Comparison of ENCODE assay signal across 8 mouse cellular contexts in genomic region chr10:81326858-81327257, GRCm38 (mm10). TPM values are rescaled to one million over a fixed set of nuclear protein-coding genes. Genes with fewer than 3 reads are reported as not detected.
DNase-seq lines count a peak whose midpoint lies in the region; ATAC-seq lines count a peak whose summit lies in the region.

No protein-coding gene starts in this region.

- H3K36me3 ChIP-seq in hindbrain, embryonic 10.5 days: peaks cover 68% of the 10 kb centered on the region
- peaks cover 60% of the 10 kb centered on the region for H3K36me3 ChIP-seq in hindbrain, embryonic 12.5 days
- peaks cover 55% of the 10 kb centered on the region for H3K36me3 ChIP-seq in heart, embryonic 10.5 days
- H3K36me3 ChIP-seq in kidney, embryonic 14.5 days (ENCODE audit: control insufficient read depth, insufficient read depth, low read length): peaks cover 51% of the 10 kb centered on the region

- DNase-seq in hindbrain, embryonic 10.5 days (ENCODE audit: low spot score): no peak
- no peak for DNase-seq in heart, embryonic 10.5 days (ENCODE audit: low spot score)
- peak; percentile 53 for DNase-seq in lung, postnatal 25 days (ENCODE audit: low spot score)
- DNase-seq in spleen, postnatal 36 days (ENCODE audit: low spot score in 2 of 2): no peak
- DNase-seq in left cerebral cortex, adult 9 months (ENCODE audit: low spot score in 2 of 2): no peak

- H3K27me3 ChIP-seq in hindbrain, embryonic 10.5 days (ENCODE audit: insufficient read depth, poor library complexity, severe bottlenecking): peaks cover 12% of the 10 kb centered on the region
- H3K27me3 ChIP-seq in hindbrain, embryonic 12.5 days: peaks cover 6% of the 10 kb centered on the region
- peaks cover 5% of the 10 kb centered on the region; the same call in 1 of the 2 replicates for H3K27me3 ChIP-seq in heart, embryonic 10.5 days (ENCODE audit: insufficient read depth, poor library complexity, severe bottlenecking)
- H3K27me3 ChIP-seq in kidney, embryonic 14.5 days (ENCODE audit: control insufficient read depth, insufficient read depth, low read length): no peaks in the 10 kb centered on the region

- no peaks in the 10 kb centered on the region for H3K9me3 ChIP-seq in hindbrain, embryonic 10.5 days
- H3K9me3 ChIP-seq in hindbrain, embryonic 12.5 days (replicated peaks): no peaks in the 10 kb centered on the region
- H3K9me3 ChIP-seq in heart, embryonic 10.5 days: no peaks in the 10 kb centered on the region
- no peaks in the 10 kb centered on the region for H3K9me3 ChIP-seq in kidney, embryonic 14.5 days (ENCODE audit: control insufficient read depth, low read length)

- 79% methylated on average over 6 of the region's 6 CpGs for WGBS in hindbrain, embryonic 10.5 days
- 83% methylated on average over 6 of the region's 6 CpGs for WGBS in hindbrain, embryonic 12.5 days
- WGBS in heart, embryonic 10.5 days: 72% methylated on average over 6 of the region's 6 CpGs
- 80% methylated on average over 6 of the region's 6 CpGs for WGBS in kidney, embryonic 14.5 days

- peaks cover 58% of the 10 kb centered on the region for H3K4me1 ChIP-seq in hindbrain, embryonic 10.5 days (replicated peaks)
- H3K4me1 ChIP-seq in hindbrain, embryonic 12.5 days: peaks cover 13% of the 10 kb centered on the region
- peaks cover 76% of the 10 kb centered on the region for H3K4me1 ChIP-seq in heart, embryonic 10.5 days
- peaks cover 16% of the 10 kb centered on the region; the same call in 1 of the 2 replicates for H3K4me1 ChIP-seq in kidney, embryonic 14.5 days (ENCODE audit: control insufficient read depth, insufficient read depth, low read length)

- peak overlapping the region; percentile 50; the same call in 1 of the 2 replicates for H3K27ac ChIP-seq in hindbrain, embryonic 10.5 days
- no peak overlapping the region for H3K27ac ChIP-seq in hindbrain, embryonic 12.5 days
- H3K27ac ChIP-seq in heart, embryonic 10.5 days: peak overlapping the region; percentile 36; the same call in 1 of the 2 replicates
- peak overlapping the region; percentile 42 for H3K27ac ChIP-seq in kidney, embryonic 14.5 days (ENCODE audit: low read depth, low read length)

- no peak overlapping the region for H3K4me2 ChIP-seq in hindbrain, embryonic 12.5 days (replicated peaks)
- no peak overlapping the region for H3K4me2 ChIP-seq in kidney, embryonic 14.5 days (replicated peaks; ENCODE audit: low read depth, low read length)

- no peak overlapping the region for H3K9ac ChIP-seq in hindbrain, embryonic 12.5 days
- no peak overlapping the region; the same call in 1 of the 2 replicates for H3K9ac ChIP-seq in kidney, embryonic 14.5 days (ENCODE audit: low read depth, low read length)

- no peak overlapping the region for H3K4me3 ChIP-seq in hindbrain, embryonic 10.5 days
- no peak overlapping the region for H3K4me3 ChIP-seq in hindbrain, embryonic 12.5 days
- no peak overlapping the region for H3K4me3 ChIP-seq in heart, embryonic 10.5 days
- H3K4me3 ChIP-seq in kidney, embryonic 14.5 days (ENCODE audit: low read length): no peak overlapping the region

- no peak for ATAC-seq in hindbrain, embryonic 12.5 days (ENCODE audit: low FRiP score)
- no peak for ATAC-seq in kidney, embryonic 14.5 days (ENCODE audit: low FRiP score, low TSS enrichment)
- ATAC-seq in megakaryocyte-erythroid progenitor cell, adult 5-6 weeks (replicated peaks; ENCODE audit: low FRiP score, low TSS enrichment, poor library complexity, severe bottlenecking): no peak

RNA-seq across cellular contexts. Expression of gene Tbxa2r, which starts 1.7 kb away (rescaled TPM):
- polyA plus RNA-seq in hindbrain, embryonic 10.5 days (2016; fragmentation: Nextera tagmentation; extraction: Ambion mirVana): 3.3 and 3.6 TPM in 2 replicates
- 2.7 and 3.1 TPM in 2 replicates for polyA plus RNA-seq in hindbrain, embryonic 12.5 days (2016; fragmentation: Nextera tagmentation; extraction: Ambion mirVana)
- 10.8 and 15.6 TPM in 2 replicates for polyA plus RNA-seq in heart, embryonic 10.5 days (2016; fragmentation: Nextera tagmentation; extraction: Ambion mirVana)
- polyA plus RNA-seq in kidney, embryonic 14.5 days (2014; fragmentation: Nextera tagmentation; extraction: Ambion mirVana): 8.7 and 10.1 TPM in 2 replicates
- 0.66 and 2.3 TPM in 2 replicates for total RNA-seq in megakaryocyte-erythroid progenitor cell, adult 5-6 weeks (2014; fragmentation: Nextera tagmentation)
- total RNA-seq in megakaryocyte-erythroid progenitor cell, adult 5-6 weeks (2017): 0.52 TPM in 1 of 2 replicates, not detected in the other

RNA-seq across cellular contexts. Expression of gene Cactin, which starts 6.0 kb away (rescaled TPM):
- polyA plus RNA-seq in hindbrain, embryonic 10.5 days (2016; fragmentation: Nextera tagmentation; extraction: Ambion mirVana): 53.2 and 58.8 TPM in 2 replicates
- 53.3 and 54.5 TPM in 2 replicates for polyA plus RNA-seq in hindbrain, embryonic 12.5 days (2016; fragmentation: Nextera tagmentation; extraction: Ambion mirVana)
- polyA plus RNA-seq in heart, embryonic 10.5 days (2016; fragmentation: Nextera tagmentation; extraction: Ambion mirVana): 37.2 and 51.6 TPM in 2 replicates
- 21.4 and 29.6 TPM in 2 replicates for polyA plus RNA-seq in kidney, embryonic 14.5 days (2014; fragmentation: Nextera tagmentation; extraction: Ambion mirVana)
- 26.4 and 46.2 TPM in 2 replicates for total RNA-seq in megakaryocyte-erythroid progenitor cell, adult 5-6 weeks (2014; fragmentation: Nextera tagmentation)
- total RNA-seq in megakaryocyte-erythroid progenitor cell, adult 5-6 weeks (2017): 30.4 and 33.4 TPM in 2 replicates

RNA-seq across cellular contexts. Expression of gene Gipc3, which starts 16.2 kb away (rescaled TPM):
- not detected in 2 replicates for polyA plus RNA-seq in hindbrain, embryonic 10.5 days (2016; fragmentation: Nextera tagmentation; extraction: Ambion mirVana)
- polyA plus RNA-seq in hindbrain, embryonic 12.5 days (2016; fragmentation: Nextera tagmentation; extraction: Ambion mirVana): not detected in 2 replicates
- not detected in 2 replicates for polyA plus RNA-seq in heart, embryonic 10.5 days (2016; fragmentation: Nextera tagmentation; extraction: Ambion mirVana)
- 0.05 and 0.07 TPM in 2 replicates for polyA plus RNA-seq in kidney, embryonic 14.5 days (2014; fragmentation: Nextera tagmentation; extraction: Ambion mirVana)
- not detected in 2 replicates for total RNA-seq in megakaryocyte-erythroid progenitor cell, adult 5-6 weeks (2014; fragmentation: Nextera tagmentation)
- not detected in 2 replicates for total RNA-seq in megakaryocyte-erythroid progenitor cell, adult 5-6 weeks (2017)

RNA-seq across cellular contexts. Expression of gene Hmg20b, which starts 23.4 kb away (rescaled TPM):
- polyA plus RNA-seq in hindbrain, embryonic 10.5 days (2016; fragmentation: Nextera tagmentation; extraction: Ambion mirVana): 111 and 128 TPM in 2 replicates
- polyA plus RNA-seq in hindbrain, embryonic 12.5 days (2016; fragmentation: Nextera tagmentation; extraction: Ambion mirVana): 92.0 and 93.4 TPM in 2 replicates
- polyA plus RNA-seq in heart, embryonic 10.5 days (2016; fragmentation: Nextera tagmentation; extraction: Ambion mirVana): 100 and 109 TPM in 2 replicates
- polyA plus RNA-seq in kidney, embryonic 14.5 days (2014; fragmentation: Nextera tagmentation; extraction: Ambion mirVana): 115 and 119 TPM in 2 replicates
- 25.7 and 37.6 TPM in 2 replicates for total RNA-seq in megakaryocyte-erythroid progenitor cell, adult 5-6 weeks (2014; fragmentation: Nextera tagmentation)
- 44.2 and 61.1 TPM in 2 replicates for total RNA-seq in megakaryocyte-erythroid progenitor cell, adult 5-6 weeks (2017)

RNA-seq across cellular contexts. Expression of gene Mfsd12, which starts 30.4 kb away (rescaled TPM):
- 9.2 and 12.9 TPM in 2 replicates for polyA plus RNA-seq in hindbrain, embryonic 10.5 days (2016; fragmentation: Nextera tagmentation; extraction: Ambion mirVana)
- polyA plus RNA-seq in hindbrain, embryonic 12.5 days (2016; fragmentation: Nextera tagmentation; extraction: Ambion mirVana): 11.4 and 12.9 TPM in 2 replicates
- 10.3 and 12.8 TPM in 2 replicates for polyA plus RNA-seq in heart, embryonic 10.5 days (2016; fragmentation: Nextera tagmentation; extraction: Ambion mirVana)
- 4.1 and 4.6 TPM in 2 replicates for polyA plus RNA-seq in kidney, embryonic 14.5 days (2014; fragmentation: Nextera tagmentation; extraction: Ambion mirVana)
- 15.7 and 16.4 TPM in 2 replicates for total RNA-seq in megakaryocyte-erythroid progenitor cell, adult 5-6 weeks (2014; fragmentation: Nextera tagmentation)
- 13.9 and 14.1 TPM in 2 replicates for total RNA-seq in megakaryocyte-erythroid progenitor cell, adult 5-6 weeks (2017)
